Mouse (Mus musculus) gastrocnemius, postnatal 14 days (tissue): Measurements from ENCODE around the gene Shank3. TPM values are rescaled to one million over a fixed set of nuclear protein-coding genes. Genes with fewer than 3 reads are reported as not detected.
A peak's percentile ranks its signal among the peaks of the same experiment; 100 is the strongest.

Source experiments
- DNase-seq: peaks from one replicate; pipeline ENCODE4 v3.0.0; 2021; ENCODE audit warnings: mixed read lengths
- intact Hi-C: fragments of 180-260 bp; cut with DNase I; formaldehyde crosslinking; loops from one replicate; pipeline ENCODE4 v1.15.1; 2025; ENCODE audit warnings: low total_unique reads
- total RNA-seq, 2 experiments: library from RNA; stranded (reverse); gene quantifications; 2 replicates each; pipeline ENCODE4 v1.2.3; 2021

Gene Shank3
- total RNA-seq, 2 experiments from 2014 or later: 15.2 to 25.8 TPM

GRCm38 (mm10) chr15:89547321-89547720 is 47.9 kb downstream of the Shank3 start:
- intact Hi-C loops: no loop called here
- no peak for DNase-seq

GRCm38 (mm10) chr15:89547824-89548601 is 48.6 kb downstream of the Shank3 start:
- intact Hi-C loops: no loop called here
- DNase-seq: no peak

- DNase-seq: peak; percentile 46
- intact Hi-C loops: no loop called here
These were observed 49.4 kb downstream of the Shank3 start for GRCm38 (mm10) chr15:89548837-89549236.

GRCm38 (mm10) chr15:89550506-89550905 is 51.1 kb downstream of the Shank3 start:
- no peak for DNase-seq
- intact Hi-C loops: no loop called here

- intact Hi-C loops: no loop called here
- DNase-seq: no peak
These were observed 52.3 kb downstream of the Shank3 start for GRCm38 (mm10) chr15:89551733-89552132.

DNA sequence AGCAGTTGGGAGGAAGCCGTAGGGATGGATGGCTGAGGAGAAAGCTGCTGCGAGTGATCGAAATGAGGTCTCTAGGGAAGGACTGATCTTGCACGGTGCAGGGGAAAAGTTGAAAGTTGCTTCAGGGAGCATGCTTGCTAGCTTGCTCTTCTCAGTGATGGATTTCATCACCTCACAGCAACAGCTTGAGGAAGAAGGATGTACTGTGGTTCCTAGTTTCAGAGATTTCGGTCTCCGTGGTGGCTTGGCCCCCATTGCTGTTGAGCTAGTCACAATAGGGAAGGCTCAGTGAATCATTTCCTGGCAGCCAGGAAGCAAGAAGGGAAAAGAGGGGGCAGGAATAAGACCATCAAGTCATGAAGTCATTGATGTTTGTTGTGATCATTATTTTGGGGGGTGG is 56.2 kb downstream of the Shank3 start:
- DNase-seq: no peak
- intact Hi-C loops: no loop called here

GRCm38 (mm10) chr15:89556401-89557178 is 57.2 kb downstream of the Shank3 start:
- intact Hi-C loops: no loop called here
- no peak for DNase-seq

DNA sequence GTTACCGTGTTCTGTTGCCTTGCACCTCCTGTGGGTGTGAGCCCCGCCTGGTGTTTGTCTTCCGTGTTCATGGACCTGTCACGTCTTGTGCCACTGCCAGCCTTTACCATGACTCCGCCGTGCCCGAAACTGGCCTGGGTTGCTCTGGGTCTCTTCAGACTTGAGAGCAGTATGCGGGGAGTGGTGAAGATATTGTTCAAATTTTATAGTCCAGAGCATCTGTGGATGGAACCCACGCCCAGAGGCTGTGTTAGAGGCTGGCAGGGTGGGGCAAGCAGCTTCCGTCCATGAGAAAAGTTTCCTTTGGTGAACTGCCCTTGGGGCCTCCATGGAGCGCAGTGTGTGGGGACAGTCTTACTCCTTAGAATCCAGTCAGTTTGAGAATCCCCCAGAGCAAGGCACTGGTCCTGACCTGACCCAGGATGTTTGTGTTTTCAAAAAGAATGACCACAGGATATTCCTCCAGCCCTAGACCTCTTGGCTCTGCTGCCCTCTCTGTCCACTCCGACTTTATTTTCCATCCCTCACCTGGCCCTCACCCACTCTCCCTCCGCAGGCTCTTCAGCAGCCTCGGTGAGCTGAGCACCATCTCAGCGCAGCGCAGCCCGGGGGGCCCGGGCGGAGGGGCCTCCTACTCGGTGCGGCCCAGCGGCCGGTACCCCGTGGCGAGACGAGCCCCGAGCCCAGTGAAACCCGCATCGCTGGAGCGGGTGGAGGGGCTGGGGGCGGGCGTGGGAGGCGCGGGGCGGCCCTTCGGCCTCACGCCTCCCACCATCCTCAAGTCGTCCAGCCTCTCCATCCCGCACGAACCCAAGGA is 58.0 kb downstream of the Shank3 start:
- intact Hi-C loops: no loop called here
- DNase-seq: no peak

DNA sequence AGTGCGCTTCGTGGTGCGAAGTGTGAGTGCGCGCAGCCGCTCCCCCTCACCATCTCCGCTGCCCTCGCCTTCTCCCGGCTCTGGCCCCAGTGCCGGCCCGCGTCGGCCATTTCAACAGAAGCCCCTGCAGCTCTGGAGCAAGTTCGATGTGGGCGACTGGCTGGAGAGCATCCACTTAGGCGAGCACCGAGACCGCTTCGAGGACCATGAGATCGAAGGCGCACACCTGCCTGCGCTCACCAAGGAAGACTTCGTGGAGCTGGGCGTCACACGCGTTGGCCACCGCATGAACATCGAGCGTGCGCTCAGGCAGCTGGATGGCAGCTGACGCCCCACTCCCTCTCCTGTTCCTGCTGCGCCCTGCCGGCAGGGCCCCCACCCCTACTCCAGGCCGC is 58.6 kb downstream of the Shank3 start:
- intact Hi-C loops: no loop called here

DNA sequence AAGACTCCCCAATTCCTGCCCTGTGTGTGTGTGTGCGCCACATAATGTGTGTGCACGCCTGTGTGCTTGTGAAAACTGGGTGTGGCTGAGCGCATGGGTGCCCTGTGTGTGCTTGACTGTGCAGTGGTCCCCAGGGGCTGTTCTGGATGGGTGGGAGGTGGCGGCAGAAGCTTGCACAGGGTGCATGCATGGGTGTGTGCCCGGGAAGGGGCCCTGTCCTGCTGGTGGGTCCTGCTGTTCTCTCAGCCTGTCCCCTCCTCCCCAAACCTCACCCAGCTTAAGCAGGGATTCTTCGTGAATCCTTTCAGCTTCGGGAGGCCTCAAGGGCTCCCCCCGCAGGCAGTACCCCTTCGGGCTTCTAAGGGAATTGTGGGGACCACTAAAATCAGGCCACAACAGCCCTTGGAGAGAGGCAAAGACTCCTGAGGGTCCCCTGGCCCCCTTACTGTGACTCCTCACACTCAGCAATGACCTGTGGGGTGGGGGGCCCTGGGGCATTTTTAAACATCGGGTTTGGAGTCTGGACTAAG is 59.8 kb downstream of the Shank3 start:
- no peak for DNase-seq
- intact Hi-C loops: no loop called here

More for the DNA sequence above, 58.6 kb downstream of the Shank3 start:
- DNase-seq: no peak

- no peak for DNase-seq
- intact Hi-C loops: no loop called here
These were observed 68.7 kb downstream of the Shank3 start, which contains the start of gene Acr for GRCm38 (mm10) chr15:89568114-89568513. Gene Acr, plus strand, starts transcription at chr15:89568326.

GRCm38 (mm10) chr15:89572147-89572546 is 72.7 kb downstream of the Shank3 start:
- no peak for DNase-seq
- intact Hi-C loops: no loop called here

GRCm38 (mm10) chr15:89582494-89582893 is 83.1 kb downstream of the Shank3 start:
- intact Hi-C loops: no loop called here
- no peak for DNase-seq

GRCm38 (mm10) chr15:89585101-89585500 is 85.7 kb downstream of the Shank3 start:
- intact Hi-C loops: no loop called here

DNA sequence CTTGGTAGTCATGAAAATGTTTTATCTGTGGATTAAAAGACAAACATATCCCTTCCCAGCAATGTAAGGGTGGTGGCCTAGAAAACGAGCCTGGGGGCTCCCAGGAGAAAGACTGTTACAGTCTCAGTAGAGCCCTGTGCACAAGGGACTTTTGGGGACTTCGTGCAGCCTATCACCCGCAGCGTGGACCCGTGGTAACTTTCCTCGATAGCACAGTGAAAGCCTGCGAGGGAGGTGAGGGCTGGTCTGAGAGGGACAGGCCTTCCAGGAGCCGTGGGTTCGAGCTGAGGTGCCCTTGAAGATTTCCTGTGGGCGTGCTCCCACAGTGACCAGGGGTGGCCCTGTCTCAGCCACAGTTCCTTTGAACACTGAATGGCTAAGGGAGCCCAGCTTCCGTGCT is 86.2 kb downstream of the Shank3 start:
- intact Hi-C loops: no loop called here
- DNase-seq: no peak

More at GRCm38 (mm10) chr15:89585101-89585500, 85.7 kb downstream of the Shank3 start:
- DNase-seq: no peak

DNA sequence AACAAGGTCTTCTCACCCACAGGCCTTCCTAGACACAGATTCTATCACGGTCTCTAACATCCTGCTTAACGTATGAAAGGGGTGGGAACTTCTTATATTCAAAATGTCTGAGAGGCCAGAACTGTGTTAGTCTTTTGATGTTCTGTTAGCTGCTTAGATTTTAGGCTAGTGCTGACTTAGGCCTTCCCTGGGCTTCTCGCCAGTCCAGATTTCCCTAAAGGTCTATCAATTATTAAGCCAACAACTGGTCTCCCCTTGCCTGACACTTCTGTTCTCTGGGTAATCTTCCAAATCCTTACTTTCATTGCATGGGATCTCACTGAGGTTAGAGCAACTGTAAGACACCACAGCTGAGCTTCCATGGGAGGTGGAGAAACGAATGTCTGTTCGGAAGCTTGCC is 89.7 kb downstream of the Shank3 start:
- DNase-seq: no peak
- intact Hi-C loops: no loop called here

DNA sequence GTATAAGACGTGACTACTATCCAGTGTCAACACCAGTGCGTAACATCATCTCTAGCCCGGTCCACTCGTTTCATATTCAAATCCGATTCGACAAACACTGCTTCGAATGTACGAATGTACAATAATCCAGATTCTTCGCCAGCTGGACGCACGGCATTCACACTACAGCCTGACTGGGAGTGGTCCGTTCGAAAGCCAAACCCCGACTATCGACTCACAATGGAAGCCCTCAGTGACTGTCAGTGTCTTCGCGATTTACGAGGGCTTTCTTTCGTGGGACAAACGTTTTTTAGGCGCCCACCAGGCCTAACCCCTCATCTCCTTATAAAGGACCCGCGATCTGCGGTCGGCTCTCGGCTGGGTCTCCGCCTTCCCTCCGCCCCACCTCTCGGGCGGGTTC is 91.9 kb downstream of the Shank3 start:
- DNase-seq: no peak
- intact Hi-C loops: no loop called here

DNA sequence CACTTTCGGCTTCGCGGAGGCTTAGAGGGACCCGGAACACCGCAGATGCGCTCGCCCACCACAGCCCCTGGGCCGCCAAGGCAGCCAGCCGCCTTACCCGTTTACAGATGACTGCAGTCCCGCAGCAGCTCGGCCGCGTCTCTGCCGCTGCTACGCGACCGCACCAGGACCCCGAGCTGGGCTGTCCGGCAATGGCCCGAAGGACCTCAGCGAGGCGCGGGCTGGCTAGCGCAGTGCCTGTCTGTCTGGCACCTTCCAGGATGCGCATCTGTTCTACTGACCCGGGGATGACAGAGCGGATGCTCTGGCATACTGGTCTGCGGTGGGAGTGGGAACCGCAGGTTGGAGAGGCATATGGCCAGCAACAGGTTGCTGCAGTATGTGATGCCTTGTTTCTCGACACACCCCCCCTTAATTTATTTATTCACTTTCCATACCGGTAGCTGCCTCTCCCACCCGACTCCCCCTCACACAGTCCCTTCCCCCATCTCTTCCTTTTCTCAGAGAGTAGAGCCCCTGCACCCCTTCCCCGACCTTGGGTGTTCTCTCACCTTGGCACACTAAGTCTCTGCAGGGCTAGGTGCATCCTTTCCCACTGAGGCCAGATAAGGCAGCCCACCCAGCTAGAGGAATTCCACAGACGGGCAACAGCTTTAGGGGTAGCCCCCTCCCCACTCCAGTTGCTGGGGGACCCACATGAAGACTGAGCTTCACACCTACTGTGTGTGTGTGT is 92.5 kb downstream of the Shank3 start, which contains the start of gene Rabl2:
Gene Rabl2, minus strand, starts transcription at position 201 of the 733 bp plus-strand sequence.
- DNase-seq: peak; percentile 90
- intact Hi-C loops: no loop called here

DNA sequence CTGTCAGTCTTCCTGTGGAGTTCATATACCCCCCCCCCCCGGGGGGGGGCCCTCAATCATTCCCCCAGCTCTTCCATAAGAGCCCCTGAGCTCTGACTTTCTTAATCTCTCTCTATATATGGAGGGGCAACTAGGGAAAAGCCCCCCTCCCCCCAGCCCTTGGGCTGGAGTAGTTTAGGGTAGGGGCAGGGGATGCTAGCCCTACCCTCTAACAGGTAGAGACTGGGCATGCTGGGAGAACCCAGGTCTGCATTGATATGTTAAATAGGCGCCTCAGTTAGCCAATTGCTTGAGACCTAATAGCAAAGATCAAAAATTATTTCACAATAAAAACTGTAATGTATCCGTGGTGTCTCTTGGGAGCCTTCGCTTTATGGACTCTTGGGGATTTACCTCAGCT is 93.1 kb downstream of the Shank3 start:
- no peak for DNase-seq
- intact Hi-C loops: no loop called here
